Mouse (Mus musculus) forebrain, postnatal 0 days (tissue): ENCODE results near the gene Gpam. TPM values are rescaled to one million over a fixed set of nuclear protein-coding genes. Genes with fewer than 3 reads are reported as not detected.

Experiments used
- ATAC-seq: fragments of 200-750 bp; cut with Nextera tagmentation; 2 replicates; pipeline ENCODE4 v1.8.0; 2017; ENCODE audit warnings: mild to moderate bottlenecking, moderate library complexity
- DNase-seq: peaks from one replicate; pipeline ENCODE4 v3.0.0-alpha.2; 2015
- H3K27ac ChIP-seq: fragments of 300-500 bp; sonication (generic); 2 replicates; pipeline ENCODE4 v1.5.1; 2014; ENCODE audit warnings: low read depth, mild to moderate bottlenecking, antibody characterized with exemption, low read length, moderate library complexity, mixed read lengths
- H3K27me3 ChIP-seq: fragments of 300-500 bp; sonication (generic); 2 replicates; pipeline ENCODE4 v1.6.1; 2014; ENCODE audit warnings: mild to moderate bottlenecking, low read length, mixed read lengths; ENCODE audit not compliant: insufficient read depth
- H3K36me3 ChIP-seq: fragments of 300-500 bp; sonication (generic); 2 replicates; pipeline ENCODE4 v1.6.1; 2014; ENCODE audit warnings: mild to moderate bottlenecking, moderate library complexity; ENCODE audit not compliant: insufficient read depth
- H3K4me1 ChIP-seq: fragments of 300-500 bp; sonication (generic); 2 replicates; pipeline ENCODE4 v1.6.1; 2014; ENCODE audit warnings: antibody characterized with exemption; ENCODE audit not compliant: insufficient read depth
- H3K4me2 ChIP-seq: fragments of 300-500 bp; sonication (generic); 2 replicates; pipeline ENCODE4 v1.6.1; 2014; ENCODE audit warnings: low read depth, mild to moderate bottlenecking, moderate library complexity
- H3K4me3 ChIP-seq: fragments of 300-500 bp; sonication (generic); 2 replicates; pipeline ENCODE4 v1.5.1; 2014; ENCODE audit warnings: low read depth, low read length, mixed read lengths
- H3K9ac ChIP-seq: fragments of 300-500 bp; sonication (generic); 2 replicates; pipeline ENCODE4 v1.6.1; 2014; ENCODE audit warnings: mild to moderate bottlenecking
- H3K9me3 ChIP-seq: fragments of 300-500 bp; sonication (generic); 2 replicates; pipeline ENCODE4 v1.6.1; 2016; ENCODE audit warnings: low read length
- CTCF ChIP-seq: sonication (generic); IDR thresholded peaks from 2 replicates; pipeline ENCODE4 v1.5.1; 2016; ENCODE audit warnings: antibody characterized with exemption, control low read depth, low read depth
- WGBS: fragments of 180-500 bp; shearing (Covaris S2); extraction: QIAGEN DNeasy Blood & Tissue Kit; methylation state at CpG from one replicate; pipeline ENCODE4 v1.1.7; 2014; 5-methylcytosine and 5-hydroxymethylcytosine counted together
- polyA plus RNA-seq: library from polyadenylated mRNA; unstranded; fragments of >200 nt; fragmentation: Nextera tagmentation; extraction: Ambion mirVana; gene quantifications from 2 replicates; pipeline ENCODE4 v1.2.1, GENCODE M21; 2015
- total RNA-seq: library from RNA; depleted of rRNA; stranded (reverse); fragments of >200 nt; gene quantifications from 2 replicates; pipeline ENCODE4 v1.2.3, GENCODE M21; 2014; rRNA removed

Gpam gene
- total and polyA plus RNA-seq, 2 experiments from 2014 or later, result 20.6 to 58.6 TPM

DNA sequence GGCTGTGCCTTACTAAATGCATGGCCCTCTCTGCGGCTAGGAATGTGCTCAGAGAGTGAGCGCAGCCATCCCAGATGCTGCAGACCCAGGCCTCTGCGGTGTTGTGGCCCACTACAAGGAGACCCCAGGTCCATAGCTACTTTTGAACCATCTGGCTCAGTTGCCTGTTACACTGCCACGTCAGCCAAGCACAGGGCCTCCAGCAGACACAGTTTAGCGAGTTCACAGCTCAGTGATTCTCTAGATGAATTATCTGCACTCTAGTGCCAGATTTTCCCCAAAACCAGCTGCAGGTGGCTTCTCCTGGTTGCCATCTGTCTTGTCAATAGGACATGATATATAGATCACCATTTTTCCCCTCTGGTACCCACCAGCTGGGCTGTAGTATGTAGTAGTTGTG, 69.6 kb downstream of the Gpam start:
- no peaks in the 10 kb centered on the region for H3K9me3 ChIP-seq
- H3K36me3 ChIP-seq, result no peaks in the 10 kb centered on the region
- no peaks in the 10 kb centered on the region for H3K4me1 ChIP-seq
- H3K27ac ChIP-seq, result no peak overlapping the region
- no peak overlapping the region for H3K4me2 ChIP-seq
- no peak for ATAC-seq
- no peak for DNase-seq
- no peak overlapping the region for H3K4me3 ChIP-seq
- H3K9ac ChIP-seq, result no peak overlapping the region
- WGBS, result 77% methylated on average over 5 of the region's 5 CpGs
- no peaks in the 10 kb centered on the region for H3K27me3 ChIP-seq
- no peak for TF ChIP-seq CTCF

DNA sequence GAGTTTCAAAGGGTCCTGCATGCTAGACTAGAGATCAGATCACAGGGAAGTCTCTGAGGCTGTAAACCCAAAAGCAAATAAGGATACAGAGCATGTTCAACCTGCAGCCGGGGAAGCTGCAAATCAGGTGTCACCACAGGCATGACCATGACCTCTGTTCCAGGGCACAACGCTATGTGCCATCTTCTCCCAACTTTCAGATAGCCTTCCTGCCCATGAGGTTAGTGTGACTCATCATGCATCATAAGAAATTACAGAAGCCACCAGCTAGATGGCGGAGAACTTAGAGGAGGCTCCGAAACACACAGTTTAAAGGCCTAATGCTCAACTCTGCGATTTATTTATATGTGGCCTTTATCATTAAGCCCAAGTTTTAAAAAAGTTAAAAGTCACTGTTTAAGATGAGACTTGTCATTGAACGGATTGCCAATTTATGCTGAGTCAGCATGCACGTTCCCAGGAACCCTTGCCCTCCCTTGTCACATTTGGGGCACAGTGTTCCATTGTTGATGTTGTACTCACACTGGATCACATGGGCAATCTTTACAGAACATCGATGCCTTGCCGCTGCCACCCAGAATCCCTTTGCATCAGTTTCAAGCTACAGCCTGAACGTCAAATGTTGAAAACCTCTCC, 71.3 kb downstream of the Gpam start:
- DNase-seq (no peak), ATAC-seq (no peak)
- WGBS, result 92% methylated on average over 10 of the region's 10 CpGs
- H3K4me3 ChIP-seq, result no peak overlapping the region
- H3K27ac ChIP-seq, result no peak overlapping the region
- H3K27me3 ChIP-seq, result no peaks in the 10 kb centered on the region
- H3K9ac ChIP-seq, result no peak overlapping the region
- H3K36me3 ChIP-seq, result no peaks in the 10 kb centered on the region
- TF ChIP-seq CTCF, result no peak
- no peaks in the 10 kb centered on the region for H3K4me1 ChIP-seq
- no peak overlapping the region for H3K4me2 ChIP-seq
- no peaks in the 10 kb centered on the region for H3K9me3 ChIP-seq

DNA sequence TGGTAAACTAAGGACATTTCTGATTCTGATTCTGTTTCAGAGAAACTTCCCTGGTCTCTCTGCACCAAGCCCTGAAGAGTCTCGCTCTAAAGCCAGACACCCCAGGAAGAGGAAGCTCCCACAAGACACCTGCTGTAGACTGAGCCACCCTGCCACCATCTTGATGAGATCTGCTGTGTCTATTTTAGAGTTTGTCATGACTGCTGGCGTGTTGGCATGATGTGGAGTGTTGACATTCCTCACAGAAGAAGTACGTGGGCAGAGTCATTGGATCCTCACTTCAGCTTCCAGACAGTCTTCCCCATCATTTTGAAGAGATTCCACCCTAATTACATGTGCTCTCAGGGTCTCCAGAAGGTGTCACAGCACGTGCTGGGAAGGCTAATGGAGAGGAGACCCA, 73.9 kb downstream of the Gpam start:
- WGBS, result 70% methylated on average over 4 of the region's 4 CpGs

DNA sequence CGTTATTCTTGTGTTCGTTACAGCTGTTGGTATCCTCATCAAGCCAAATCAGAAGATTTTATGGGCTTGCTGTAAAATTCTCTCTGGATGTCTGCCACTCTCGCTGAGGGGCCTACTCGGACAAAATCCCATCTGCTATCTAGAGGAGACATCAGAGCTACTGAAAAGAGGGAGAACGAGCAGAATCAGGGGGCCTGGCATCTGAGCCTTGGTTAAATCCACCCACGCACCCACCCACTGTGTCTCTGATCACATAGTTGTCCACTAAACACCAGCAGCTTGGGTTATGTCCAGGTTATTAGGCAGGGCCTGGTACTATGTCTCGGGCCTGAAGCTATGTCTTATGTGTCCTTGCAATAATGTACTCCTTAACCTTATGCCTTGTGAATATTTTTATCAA, 89.6 kb downstream of the Gpam start:
- Histone ChIP-seq H3K27me3 (no peaks in the 10 kb centered on the region), H3K36me3 (no peaks in the 10 kb centered on the region), H3K4me3 (no peak overlapping the region), H3K9ac (no peak overlapping the region), H3K4me1 (no peaks in the 10 kb centered on the region), H3K9me3 (no peaks in the 10 kb centered on the region), H3K4me2 (no peak overlapping the region), H3K27ac (no peak overlapping the region)
- 72% methylated on average over 7 of the region's 7 CpGs for WGBS
- no peak for TF ChIP-seq CTCF
- DNase-seq, result no peak
- ATAC-seq, result no peak

More for the DNA sequence above, 73.9 kb downstream of the Gpam start:
- ATAC-seq (no peak), DNase-seq (no peak)
- H3K9me3 ChIP-seq, result 0 out of 2 replicates have a peak, but pooled peaks cover 3% of the 10 kb centered on the region
- H3K4me3 ChIP-seq, result no peak overlapping the region
- H3K4me2 ChIP-seq, result no peak overlapping the region
- TF ChIP-seq CTCF, result no peak
- H3K9ac ChIP-seq, result no peak overlapping the region
- H3K4me1 ChIP-seq, result no peaks in the 10 kb centered on the region
- H3K27ac ChIP-seq, result no peak overlapping the region
- no peaks in the 10 kb centered on the region for H3K27me3 ChIP-seq
- H3K36me3 ChIP-seq, result no peaks in the 10 kb centered on the region

DNA sequence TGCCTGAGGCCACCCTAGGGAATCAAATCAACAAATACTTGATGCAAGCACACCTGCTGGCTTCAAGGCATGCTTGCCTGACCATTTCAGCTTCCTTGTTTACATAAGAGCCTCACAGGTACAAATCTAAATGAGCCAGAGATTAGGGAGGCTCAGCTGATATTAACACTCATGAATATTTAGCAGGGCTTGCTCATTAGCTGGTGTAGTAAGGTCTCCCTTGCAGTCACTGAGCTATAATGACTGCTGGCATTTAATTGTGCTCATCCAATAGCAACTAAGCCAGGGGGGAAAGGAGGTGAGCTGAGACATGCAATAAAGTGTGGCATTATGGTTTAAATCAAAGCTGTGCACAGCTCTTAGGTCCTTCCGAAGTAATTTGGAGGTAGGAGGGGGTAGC, 108.2 kb downstream of the Gpam start:
- Histone ChIP-seq H3K36me3 (no peaks in the 10 kb centered on the region), H3K9me3 (peaks cover 7% of the 10 kb centered on the region; the same call in 1 of the 2 replicates), H3K9ac (no peak overlapping the region), H3K4me3 (no peak overlapping the region), H3K4me2 (no peak overlapping the region), H3K27me3 (no peaks in the 10 kb centered on the region), H3K4me1 (no peaks in the 10 kb centered on the region), H3K27ac (no peak overlapping the region)
- WGBS, result 4% methylated on average over 1 of the region's 1 CpGs
- DNase-seq (no peak), ATAC-seq (no peak)
- TF ChIP-seq CTCF, result no peak

Other genes with a start within 250 kb of the Gpam start
- gene Tectb, start 53.5 kb upstream of the Gpam start, total RNA-seq, result 0.46 TPM in 1 of 2 replicates, not detected in the other
- 0.16 and 0.20 TPM in 2 replicates for gene Tectb, start 53.5 kb upstream of the Gpam start, polyA plus RNA-seq
- gene Gucy2g, start 114.0 kb upstream of the Gpam start, total RNA-seq, result 0.08 and 0.14 TPM in 2 replicates
- 0.22 and 0.31 TPM in 2 replicates for gene Gucy2g, start 114.0 kb upstream of the Gpam start, polyA plus RNA-seq
- 15.9 and 22.7 TPM in 2 replicates for gene Acsl5, start 124.7 kb upstream of the Gpam start, total RNA-seq
- gene Acsl5, start 124.7 kb upstream of the Gpam start, polyA plus RNA-seq, result 16.4 and 16.6 TPM in 2 replicates
- gene Zdhhc6, start 188.8 kb upstream of the Gpam start, total RNA-seq, result 35.2 and 39.4 TPM in 2 replicates
- 32.8 and 48.0 TPM in 2 replicates for gene Zdhhc6, start 188.8 kb upstream of the Gpam start, polyA plus RNA-seq
- 36.6 and 43.7 TPM in 2 replicates for gene Vti1a, start 189.1 kb upstream of the Gpam start, total RNA-seq
- gene Vti1a, start 189.1 kb upstream of the Gpam start, polyA plus RNA-seq, result 21.9 and 27.5 TPM in 2 replicates